26 mouse cellular contexts compared by ENCODE assay signal in the genomic region with DNA sequence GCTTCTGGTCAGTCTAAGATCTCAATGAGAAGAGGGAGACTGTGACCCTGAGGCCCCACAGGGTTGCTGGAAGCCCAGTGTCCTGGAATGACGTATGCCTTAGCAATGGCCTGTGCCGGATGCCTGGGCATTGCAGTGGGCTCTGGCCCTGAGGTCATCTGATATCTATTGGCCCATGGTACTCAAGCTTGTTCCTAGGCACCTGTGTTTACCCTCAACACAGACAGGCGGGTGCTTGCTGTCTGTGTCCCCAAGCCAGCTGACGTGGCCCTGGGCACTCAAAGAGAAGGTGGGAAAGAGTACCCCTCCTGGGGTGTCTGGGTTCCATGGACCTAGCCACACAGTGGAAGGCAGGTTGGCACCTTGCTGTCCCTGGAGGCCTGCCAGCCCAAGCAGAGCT. TPM values are rescaled to one million over a fixed set of nuclear protein-coding genes. Genes with fewer than 3 reads are reported as not detected.
DNase-seq lines count a peak whose midpoint lies in the region; ATAC-seq and TF ChIP-seq lines count a peak whose summit lies in the region.
"Had no signal": no experiment of that assay in that cellular context is flagged by ENCODE, and none has a peak within 500 bp of the region (broad histone marks: within the 10 kb centered on the region; RNA-seq: fewer than 3 reads in every experiment).

No protein-coding gene starts in this region.

- H3K9ac ChIP-seq in forebrain, embryonic 13.5 days, result no peak overlapping the region
- no peak overlapping the region for H3K9ac ChIP-seq in midbrain, embryonic 13.5 days (replicated peaks)
- H3K9ac ChIP-seq: embryonic facial prominence, embryonic 13.5 days; forebrain, embryonic 12.5 days; hindbrain, embryonic 14.5 days had no signal

- no peak overlapping the region for H3K4me3 ChIP-seq in bone marrow, adult 2 months (replicated peaks; ENCODE audit: control insufficient read depth, low read depth, low read length)
- H3K4me3 ChIP-seq in forebrain, embryonic 13.5 days, result no peak overlapping the region
- H3K4me3 ChIP-seq in midbrain, embryonic 13.5 days (replicated peaks), result no peak overlapping the region
- H3K4me3 ChIP-seq: embryonic facial prominence, embryonic 10.5 days; embryonic facial prominence, embryonic 13.5 days; erythroblast, embryonic 14.5 days; forebrain, embryonic 12.5 days had no signal

- peak overlapping the region; percentile 17; the same call in 1 of the 2 replicates for H3K27ac ChIP-seq in bone marrow, adult 2 months (ENCODE audit: control insufficient read depth, insufficient read depth, low read depth, low read length, poor library complexity)
- H3K27ac ChIP-seq in forebrain, embryonic 13.5 days, result no peak overlapping the region
- H3K27ac ChIP-seq in midbrain, embryonic 13.5 days, result no peak overlapping the region
- H3K27ac ChIP-seq: embryonic facial prominence, embryonic 10.5 days; embryonic facial prominence, embryonic 13.5 days; forebrain, embryonic 12.5 days; hindbrain, embryonic 14.5 days had no signal

- peak; percentile 81 for DNase-seq in gastrocnemius, adult 18-20 months (ENCODE audit: low spot score)
- DNase-seq in gastrocnemius, postnatal 4 days (ENCODE audit: low spot score in 2 of 2), result no peak
- DNase-seq in gastrocnemius, postnatal 10 days, result peak; percentile 42
- peak; percentile 36 to 45 for DNase-seq in gastrocnemius, postnatal 36 days
- no peak for DNase-seq in adrenal gland, postnatal 4 days (ENCODE audit: low spot score in 2 of 2)
- DNase-seq: adrenal gland, adult 8-10 months; adrenal gland, postnatal 25 days; cerebellum, adult 11 months; cerebellum, adult 2 months; cerebellum, postnatal 10 days; cerebellum, postnatal 36 days; embryo, embryonic 11 days; heart, postnatal 4 days; kidney, adult 2 months had no signal

- no peak for TF ChIP-seq CTCF in bone marrow, adult 2 months (IDR thresholded peaks at IDR 0.05; ENCODE audit: control insufficient read depth, insufficient read depth, low read length)

- H3K4me2 ChIP-seq in forebrain, embryonic 13.5 days, result no peak overlapping the region
- H3K4me2 ChIP-seq in midbrain, embryonic 13.5 days (replicated peaks), result no peak overlapping the region
- H3K4me2 ChIP-seq: embryonic facial prominence, embryonic 13.5 days; forebrain, embryonic 12.5 days; heart, embryonic 11.5 days; hindbrain, embryonic 14.5 days had no signal

- 71% methylated on average over 4 of the region's 4 CpGs for WGBS in bone marrow, adult 2 months
- WGBS in forebrain, embryonic 13.5 days, result 88% methylated on average over 4 of the region's 4 CpGs
- 87% methylated on average over 4 of the region's 4 CpGs for WGBS in midbrain, embryonic 13.5 days

- peaks cover 23% of the 10 kb centered on the region for H3K4me1 ChIP-seq in bone marrow, adult 2 months (ENCODE audit: control insufficient read depth, insufficient read depth, low read length)
- peaks cover 8% of the 10 kb centered on the region for H3K4me1 ChIP-seq in forebrain, embryonic 13.5 days
- peaks cover 13% of the 10 kb centered on the region for H3K4me1 ChIP-seq in midbrain, embryonic 13.5 days (replicated peaks)

- no peaks in the 10 kb centered on the region for H3K9me3 ChIP-seq in forebrain, embryonic 13.5 days (replicated peaks)
- no peaks in the 10 kb centered on the region for H3K9me3 ChIP-seq in midbrain, embryonic 13.5 days
- H3K9me3 ChIP-seq: embryonic facial prominence, embryonic 10.5 days; embryonic facial prominence, embryonic 13.5 days; forebrain, embryonic 12.5 days had no signal

- TF ChIP-seq POLR2A in bone marrow, adult 2 months (IDR thresholded peaks at IDR 0.05; ENCODE audit: borderline replicate concordance, control insufficient read depth, low read depth, low read length), result no peak

- H3K36me3 ChIP-seq in forebrain, embryonic 13.5 days (ENCODE audit: poor library complexity, severe bottlenecking), result no peaks in the 10 kb centered on the region
- H3K36me3 ChIP-seq in midbrain, embryonic 13.5 days, result no peaks in the 10 kb centered on the region
- H3K36me3 ChIP-seq: embryonic facial prominence, embryonic 10.5 days; embryonic facial prominence, embryonic 13.5 days; forebrain, embryonic 12.5 days had no signal

- ATAC-seq in forebrain, embryonic 13.5 days, result no peak
- ATAC-seq in midbrain, embryonic 13.5 days, result no peak
- ATAC-seq: activated CD4-positive, CD25-positive, alpha-beta regulatory T cell, adult 4 months; forebrain, embryonic 16.5 days; intestine, postnatal 0 days had no signal

- intact Hi-C loops in gastrocnemius, postnatal 36 days (cut with DNase I), result no loop called here

- H3K27me3 ChIP-seq in forebrain, embryonic 13.5 days, result peaks cover 18% of the 10 kb centered on the region
- peaks cover 25% of the 10 kb centered on the region for H3K27me3 ChIP-seq in midbrain, embryonic 13.5 days

RNA-seq across cellular contexts. Expression of a gene that starts 5.9 kb away (rescaled TPM):
- total RNA-seq in gastrocnemius, adult 18-20 months (2021), result 1,000 to 10,000 TPM in 1 of 2 experiments, 100 to 1,000 TPM in 1; 975 to 1,075 TPM
- 100 to 1,000 TPM; 221 to 269 TPM for total RNA-seq in gastrocnemius, postnatal 4 days (2021)
- polyA plus RNA-seq in bone marrow, adult 2 months (2011; ENCODE audit: insufficient read depth, insufficient read length, low replicate concordance, missing spikeins), result 21.0 and 44.8 TPM in 2 replicates
- total RNA-seq in gastrocnemius, postnatal 10 days (2021), result 100 to 1,000 TPM; 340 to 358 TPM
- 100 to 1,000 TPM; 904 to 982 TPM for total RNA-seq in gastrocnemius, postnatal 36 days (2021)
- polyA plus RNA-seq in forebrain, embryonic 13.5 days (2015; fragmentation: Nextera tagmentation; extraction: Ambion mirVana), result 1.4 and 2.1 TPM in 2 replicates
- total RNA-seq in adrenal gland, postnatal 4 days (2021), result 10 to 100 TPM; 17.1 to 19.5 TPM
- polyA plus RNA-seq in midbrain, embryonic 13.5 days (2015; fragmentation: Nextera tagmentation; extraction: Ambion mirVana), result 1.1 and 1.5 TPM in 2 replicates

RNA-seq across cellular contexts. Expression of a gene that starts 18.8 kb away (rescaled TPM):
- 10 to 100 TPM; 21.6 to 22.7 TPM for total RNA-seq in gastrocnemius, adult 18-20 months (2021)
- total RNA-seq in gastrocnemius, postnatal 4 days (2021), result 10 to 100 TPM; 42.9 to 43.8 TPM
- polyA plus RNA-seq in bone marrow, adult 2 months (2011; ENCODE audit: insufficient read depth, insufficient read length, low replicate concordance, missing spikeins), result 47.7 and 81.1 TPM in 2 replicates
- total RNA-seq in gastrocnemius, postnatal 10 days (2021), result 10 to 100 TPM; 27.2 to 28.1 TPM
- 10 to 100 TPM; 12.6 to 17.0 TPM for total RNA-seq in gastrocnemius, postnatal 36 days (2021)
- polyA plus RNA-seq in forebrain, embryonic 13.5 days (2015; fragmentation: Nextera tagmentation; extraction: Ambion mirVana), result 154 and 174 TPM in 2 replicates
- total RNA-seq in adrenal gland, postnatal 4 days (2021), result 10 to 100 TPM; 69.9 to 72.6 TPM
- polyA plus RNA-seq in midbrain, embryonic 13.5 days (2015; fragmentation: Nextera tagmentation; extraction: Ambion mirVana), result 83.0 and 96.5 TPM in 2 replicates

RNA-seq across cellular contexts. Expression of a gene that starts 37.1 kb away (rescaled TPM):
- total RNA-seq in gastrocnemius, adult 18-20 months (2021), result 10 to 100 TPM in 1 of 2 experiments, 1 to 10 TPM in 1; 7.7 to 11.0 TPM
- total RNA-seq in gastrocnemius, postnatal 4 days (2021), result 10 to 100 TPM; 21.2 to 24.0 TPM
- 40.0 and 82.8 TPM in 2 replicates for polyA plus RNA-seq in bone marrow, adult 2 months (2011; ENCODE audit: insufficient read depth, insufficient read length, low replicate concordance, missing spikeins)
- total RNA-seq in gastrocnemius, postnatal 10 days (2021), result 10 to 100 TPM; 16.8 to 22.5 TPM
- 10 to 100 TPM in 1 of 2 experiments, 1 to 10 TPM in 1; 9.2 to 11.1 TPM for total RNA-seq in gastrocnemius, postnatal 36 days (2021)
- 2.4 and 2.6 TPM in 2 replicates for polyA plus RNA-seq in forebrain, embryonic 13.5 days (2015; fragmentation: Nextera tagmentation; extraction: Ambion mirVana)
- total RNA-seq in adrenal gland, postnatal 4 days (2021), result 10 to 100 TPM; 26.5 to 27.3 TPM
- 0.43 and 1.8 TPM in 2 replicates for polyA plus RNA-seq in midbrain, embryonic 13.5 days (2015; fragmentation: Nextera tagmentation; extraction: Ambion mirVana)

RNA-seq across cellular contexts. Expression of a gene that starts 49.0 kb away (rescaled TPM):
- total RNA-seq in gastrocnemius, adult 18-20 months (2021), result 10 to 100 TPM; 44.7 to 49.5 TPM
- total RNA-seq in gastrocnemius, postnatal 4 days (2021), result 100 to 1,000 TPM; 258 to 259 TPM
- polyA plus RNA-seq in bone marrow, adult 2 months (2011; ENCODE audit: insufficient read depth, insufficient read length, low replicate concordance, missing spikeins), result 39.8 and 56.1 TPM in 2 replicates
- total RNA-seq in gastrocnemius, postnatal 10 days (2021), result 100 to 1,000 TPM; 133 to 142 TPM
- 10 to 100 TPM; 49.9 to 55.7 TPM for total RNA-seq in gastrocnemius, postnatal 36 days (2021)
- polyA plus RNA-seq in forebrain, embryonic 13.5 days (2015; fragmentation: Nextera tagmentation; extraction: Ambion mirVana), result 46.4 and 50.3 TPM in 2 replicates
- total RNA-seq in adrenal gland, postnatal 4 days (2021), result 100 to 1,000 TPM; 334 to 351 TPM
- polyA plus RNA-seq in midbrain, embryonic 13.5 days (2015; fragmentation: Nextera tagmentation; extraction: Ambion mirVana), result 55.9 and 61.1 TPM in 2 replicates

RNA-seq across cellular contexts. Expression of a gene that starts 52.9 kb away (rescaled TPM):
- total RNA-seq in gastrocnemius, adult 18-20 months (2021), result under 1 TPM; 0.59 to 0.90 TPM
- total RNA-seq in gastrocnemius, postnatal 4 days (2021), result 1 to 10 TPM; 2.2 to 3.1 TPM
- polyA plus RNA-seq in bone marrow, adult 2 months (2011; ENCODE audit: insufficient read depth, insufficient read length, low replicate concordance, missing spikeins), result 2.6 and 5.1 TPM in 2 replicates
- total RNA-seq in gastrocnemius, postnatal 10 days (2021), result 1 to 10 TPM; 1.8 to 2.1 TPM
- 1 to 10 TPM in 1 of 2 experiments, under 1 TPM in 1; 0.79 to 1.1 TPM for total RNA-seq in gastrocnemius, postnatal 36 days (2021)
- polyA plus RNA-seq in forebrain, embryonic 13.5 days (2015; fragmentation: Nextera tagmentation; extraction: Ambion mirVana), result 2.1 and 2.4 TPM in 2 replicates
- total RNA-seq in adrenal gland, postnatal 4 days (2021), result 1 to 10 TPM; 6.4 to 6.8 TPM
- polyA plus RNA-seq in midbrain, embryonic 13.5 days (2015; fragmentation: Nextera tagmentation; extraction: Ambion mirVana), result 2.8 and 3.3 TPM in 2 replicates

Comparison
In these comparisons a context has a peak if more than half of its experiments do, and no peak if none do; other contexts are left out.
1. DNase-seq: peak in gastrocnemius, adult 18-20 months (single experiment), gastrocnemius, postnatal 10 days (single experiment) and gastrocnemius, postnatal 36 days (2 of 2); none in gastrocnemius, postnatal 4 days (0 of 2) and adrenal gland, postnatal 4 days (0 of 2).
2. RNA of a gene that starts 5.9 kb away (total RNA-seq): 975 to 1,075 TPM in gastrocnemius, adult 18-20 months, 904 to 982 TPM in gastrocnemius, postnatal 36 days, 340 to 358 TPM in gastrocnemius, postnatal 10 days and 221 to 269 TPM in gastrocnemius, postnatal 4 days; 17.1 to 19.5 TPM in adrenal gland, postnatal 4 days; every median in the first group is over 10 times any median in the second.